Mouse (Mus musculus) layer of hippocampus, adult 9-11 months (tissue): ENCODE measurements at regions not wholly inside any gene's neighbourhood (a gene's known extent, or its start where the extent isn't known, plus 50 kb on each side); places are given as distances from the start of the nearest gene placed in this dataset.

Experiments
- DNase-seq: peaks from one replicate; pipeline ENCODE4 v3.0.0; 2022

- no peak for DNase-seq
Observed at GRCm38 (mm10) chr12:10122102-10122501, 247.7 kb upstream of the Nt5c1b start.

- no peak for DNase-seq
Observed at GRCm38 (mm10) chr12:10127995-10128573, 241.7 kb upstream of the Nt5c1b start.

- DNase-seq, result no peak
Observed at GRCm38 (mm10) chr12:10134141-10134540, 235.6 kb upstream of the Nt5c1b start.

- DNase-seq, result no peak
Observed at GRCm38 (mm10) chr12:10135915-10136314, 233.9 kb upstream of the Nt5c1b start.

GRCm38 (mm10) chr12:10140131-10140530, 229.6 kb upstream of the Nt5c1b start:
- no peak for DNase-seq

- DNase-seq, result no peak
Observed at GRCm38 (mm10) chr12:10160837-10161236, 208.9 kb upstream of the Nt5c1b start.

- no peak for DNase-seq
Observed at GRCm38 (mm10) chr12:10168042-10168441, 201.7 kb upstream of the Nt5c1b start.

GRCm38 (mm10) chr12:10168581-10168980, 201.2 kb upstream of the Nt5c1b start:
- peak; percentile 12 for DNase-seq

- DNase-seq, result no peak
Observed at GRCm38 (mm10) chr12:10178718-10179117, 191.1 kb upstream of the Nt5c1b start.

- no peak for DNase-seq
Observed at GRCm38 (mm10) chr12:10179147-10179814, 190.5 kb upstream of the Nt5c1b start.

GRCm38 (mm10) chr12:10179815-10180468, 189.8 kb upstream of the Nt5c1b start:
- no peak for DNase-seq

GRCm38 (mm10) chr12:10182589-10182988, 187.2 kb upstream of the Nt5c1b start:
- DNase-seq, result no peak

- DNase-seq, result no peak
Observed at GRCm38 (mm10) chr12:10186576-10186975, 183.2 kb upstream of the Nt5c1b start.

- no peak for DNase-seq
Observed at GRCm38 (mm10) chr12:10189746-10190145, 180.0 kb upstream of the Nt5c1b start.

- no peak for DNase-seq
Observed at GRCm38 (mm10) chr12:10197906-10198460, 171.8 kb upstream of the Nt5c1b start.

- DNase-seq, result no peak
Observed at GRCm38 (mm10) chr12:10209841-10210240, 159.9 kb upstream of the Nt5c1b start.

- DNase-seq, result no peak
Observed at GRCm38 (mm10) chr12:10222821-10223220, 147.0 kb upstream of the Nt5c1b start.

GRCm38 (mm10) chr12:10223832-10224231, 145.9 kb upstream of the Nt5c1b start:
- DNase-seq, result peak; percentile 12

GRCm38 (mm10) chr12:10231144-10231543, 138.6 kb upstream of the Nt5c1b start:
- DNase-seq, result no peak

GRCm38 (mm10) chr12:10231683-10232082, 138.1 kb upstream of the Nt5c1b start:
- DNase-seq, result no peak

GRCm38 (mm10) chr12:10248110-10248509, 121.7 kb upstream of the Nt5c1b start:
- no peak for DNase-seq

GRCm38 (mm10) chr12:10256385-10256784, 113.4 kb upstream of the Nt5c1b start:
- DNase-seq, result no peak

GRCm38 (mm10) chr12:10266201-10266600, 103.6 kb upstream of the Nt5c1b start:
- no peak for DNase-seq

- DNase-seq, result peak; percentile 16
Observed at GRCm38 (mm10) chr12:10272038-10272437, 97.7 kb upstream of the Nt5c1b start.
